Mouse (Mus musculus) gastrocnemius, postnatal 10 days (tissue): ENCODE data around the gene Hoxd3. TPM values are rescaled to one million over a fixed set of nuclear protein-coding genes. Genes with fewer than 3 reads are reported as not detected.

Source experiments
- DNase-seq: peaks from one replicate; pipeline ENCODE4 v3.0.0; 2021; ENCODE audit warnings: mixed read lengths
- total RNA-seq, 2 experiments: library from RNA; stranded (reverse); gene quantifications; 2 replicates each; pipeline ENCODE4 v1.2.3; 2021

Gene Hoxd3
- total RNA-seq, 2 experiments from 2014 or later, result 0.26 TPM; not detected in 1

DNA sequence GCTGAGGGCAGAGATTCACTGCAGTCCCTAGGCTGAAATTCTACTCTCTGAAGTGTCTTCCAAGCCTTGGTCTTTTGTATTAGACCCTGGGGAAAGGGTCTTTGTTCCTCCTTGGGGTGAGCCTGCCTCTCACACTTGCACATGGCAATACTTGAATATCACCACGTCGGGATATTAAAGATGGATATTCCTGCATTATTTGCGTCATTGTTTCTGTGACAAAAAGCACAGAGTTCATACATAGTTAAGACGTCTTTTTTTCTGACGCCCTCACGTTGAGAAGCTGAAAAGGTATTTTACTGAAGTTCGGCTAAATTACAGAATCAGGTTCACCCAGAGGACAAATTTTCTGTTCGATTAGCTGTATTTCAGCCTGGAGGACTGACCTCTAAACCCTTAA is 18.6 kb downstream of the Hoxd3 start:
- DNase-seq, result no peak

GRCm38 (mm10) chr2:74731055-74731454 is 19.3 kb downstream of the Hoxd3 start:
- DNase-seq, result no peak

GRCm38 (mm10) chr2:74731799-74732512 is 20.2 kb downstream of the Hoxd3 start:
- DNase-seq, result no peak

DNA sequence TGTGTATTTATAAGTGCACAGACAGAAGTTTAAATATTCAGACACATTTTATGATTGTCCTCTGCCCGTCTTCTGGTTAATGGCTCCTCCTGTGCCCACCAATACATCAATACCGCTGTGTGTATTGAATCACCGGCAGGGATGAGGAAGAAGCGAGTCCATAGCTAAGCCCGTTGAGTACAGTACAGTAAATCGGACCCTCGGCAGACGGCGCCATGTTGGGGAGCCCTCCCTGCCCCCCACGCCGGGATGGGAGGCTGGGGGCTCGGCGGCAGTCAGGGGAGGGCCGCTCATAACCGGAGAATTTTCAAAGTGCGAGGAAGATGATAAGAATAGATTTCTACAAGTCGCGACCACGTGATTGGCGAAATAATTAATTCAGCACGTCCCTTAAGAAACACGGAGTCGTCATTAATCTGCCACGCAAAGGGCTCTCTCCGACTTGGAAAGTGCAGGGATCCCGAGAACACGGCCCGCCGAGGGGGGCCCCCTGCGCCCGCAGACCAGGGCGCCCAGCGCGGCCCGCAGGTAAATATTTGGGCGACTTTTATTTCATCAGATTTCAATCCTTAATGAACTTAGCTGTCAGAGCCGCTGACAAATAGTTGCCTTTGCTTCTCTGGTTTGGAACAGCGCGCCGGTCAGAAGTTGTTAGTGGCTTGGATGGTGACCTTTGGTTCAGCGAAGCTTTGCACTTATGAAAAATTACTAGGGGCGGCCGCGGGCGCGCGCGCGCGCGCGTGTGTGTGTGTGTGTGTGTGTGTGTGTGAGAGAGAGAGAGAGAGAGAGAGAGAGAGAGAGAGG is 21.0 kb downstream of the Hoxd3 start:
- DNase-seq, result no peak

- DNase-seq, result no peak
Observed at GRCm38 (mm10) chr2:74733317-74733661, 21.6 kb downstream of the Hoxd3 start.

GRCm38 (mm10) chr2:74733765-74734164 is 22.0 kb downstream of the Hoxd3 start:
- DNase-seq, result no peak

DNA sequence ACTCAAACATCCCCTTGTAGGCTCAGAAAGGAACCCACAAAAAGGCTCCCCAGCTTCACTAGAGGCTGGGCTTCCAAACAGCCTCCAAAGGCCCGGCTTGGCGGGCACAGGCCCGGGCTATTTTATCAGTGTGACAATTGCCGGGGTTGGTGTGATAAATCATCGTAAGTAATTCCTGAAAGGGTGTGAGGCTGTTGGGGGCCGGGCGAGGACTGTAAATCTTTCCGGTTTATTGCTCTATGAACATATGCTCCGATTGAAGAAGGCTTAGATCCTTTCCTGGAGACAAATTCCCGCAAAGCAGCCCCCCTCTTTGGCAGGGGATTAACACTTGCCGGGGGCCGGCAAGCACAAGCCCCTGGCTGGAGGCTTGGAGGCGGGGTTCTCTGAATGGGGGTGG is 22.7 kb downstream of the Hoxd3 start:
- no peak for DNase-seq

DNA sequence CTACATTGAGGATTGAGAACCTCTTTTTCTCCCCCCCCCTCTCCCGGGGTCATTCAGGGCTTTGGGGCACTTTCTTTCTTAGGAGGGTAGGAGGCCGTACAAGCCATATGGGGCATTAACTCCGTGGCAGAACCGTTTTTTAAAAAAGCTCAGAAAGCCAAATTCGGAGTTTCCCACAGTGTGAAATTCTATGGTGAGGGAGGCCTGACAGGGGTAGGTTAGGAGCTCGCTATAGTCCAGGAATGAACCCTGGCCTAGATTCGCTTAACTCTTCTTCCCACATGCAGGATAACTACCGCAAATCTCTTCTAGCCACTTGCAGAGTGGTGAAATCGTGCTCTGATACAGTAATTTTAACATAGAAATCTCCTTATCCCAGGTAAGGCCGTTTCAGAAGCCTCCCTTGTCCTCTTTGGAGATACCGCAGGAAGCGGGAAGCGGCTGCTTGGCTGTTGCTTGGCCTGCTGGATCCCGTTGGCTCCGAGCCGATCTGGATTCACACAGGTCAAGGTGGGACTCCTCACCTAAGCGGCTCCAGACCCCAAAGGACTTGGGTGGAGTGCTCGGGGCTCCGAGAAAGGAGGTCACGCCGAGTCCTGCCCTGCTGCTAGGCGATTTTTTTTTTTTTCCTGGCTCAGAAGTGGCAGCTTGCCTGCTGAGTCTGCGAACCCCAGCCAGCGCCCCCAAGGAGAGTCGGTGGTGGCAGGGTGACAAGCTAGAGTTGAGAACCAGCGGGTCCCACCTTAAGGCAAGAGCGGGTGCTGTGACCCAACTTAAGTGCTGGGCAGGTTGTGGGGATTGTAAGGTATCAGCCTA is 23.5 kb downstream of the Hoxd3 start:
- DNase-seq, result no peak

DNA sequence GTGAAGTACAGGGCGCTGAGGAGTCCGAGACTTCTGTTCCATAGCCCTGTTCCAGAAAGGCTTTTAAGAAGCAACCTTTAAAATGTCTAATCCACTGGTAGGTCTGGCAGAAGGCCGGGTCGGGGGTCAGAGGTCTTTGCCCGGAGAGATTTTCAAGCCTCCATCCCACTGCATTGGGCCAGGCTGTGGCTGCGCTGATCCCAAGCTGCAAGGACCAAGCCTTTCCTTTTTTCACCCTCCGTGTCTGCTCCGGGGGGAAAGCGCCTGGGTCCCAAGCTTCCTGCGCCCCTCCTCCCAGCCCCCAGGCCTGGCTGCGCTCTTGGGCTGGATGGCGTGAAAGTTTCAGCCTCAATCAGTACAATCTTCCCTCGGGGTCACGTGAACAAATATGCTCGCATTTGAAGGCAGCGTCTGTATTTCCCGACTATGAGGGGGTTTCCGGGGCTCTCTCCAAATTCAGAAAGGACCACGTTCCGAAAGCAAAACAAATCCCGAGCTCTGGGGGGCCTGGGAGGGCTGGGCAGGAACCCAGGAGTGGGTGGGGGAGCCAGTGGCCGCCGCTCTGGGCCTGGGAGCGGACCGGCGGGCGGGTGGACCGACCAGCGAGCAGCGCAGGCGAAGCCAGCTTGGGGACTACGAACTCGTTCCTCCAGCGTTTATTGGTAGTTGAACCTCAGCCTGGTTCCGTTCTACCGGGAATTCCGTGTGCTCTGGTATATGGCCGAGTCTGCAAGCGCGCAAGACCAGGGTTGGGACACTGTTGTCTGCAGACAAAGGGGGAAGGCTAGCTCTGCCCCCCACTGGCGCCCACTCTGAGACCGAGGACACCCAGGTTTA is 24.3 kb downstream of the Hoxd3 start:
- no peak for DNase-seq

- no peak for DNase-seq
Observed at GRCm38 (mm10) chr2:74736688-74737577, 25.2 kb downstream of the Hoxd3 start.

- DNase-seq, result no peak
Observed at GRCm38 (mm10) chr2:74737578-74738070, 25.9 kb downstream of the Hoxd3 start.

GRCm38 (mm10) chr2:74738623-74739475 is 27.1 kb downstream of the Hoxd3 start:
- no peak for DNase-seq

GRCm38 (mm10) chr2:74739476-74739800 is 27.7 kb downstream of the Hoxd3 start:
- DNase-seq, result no peak

GRCm38 (mm10) chr2:74739869-74740268 is 28.1 kb downstream of the Hoxd3 start:
- DNase-seq, result no peak

GRCm38 (mm10) chr2:74740311-74741091 is 28.8 kb downstream of the Hoxd3 start:
- no peak for DNase-seq

DNA sequence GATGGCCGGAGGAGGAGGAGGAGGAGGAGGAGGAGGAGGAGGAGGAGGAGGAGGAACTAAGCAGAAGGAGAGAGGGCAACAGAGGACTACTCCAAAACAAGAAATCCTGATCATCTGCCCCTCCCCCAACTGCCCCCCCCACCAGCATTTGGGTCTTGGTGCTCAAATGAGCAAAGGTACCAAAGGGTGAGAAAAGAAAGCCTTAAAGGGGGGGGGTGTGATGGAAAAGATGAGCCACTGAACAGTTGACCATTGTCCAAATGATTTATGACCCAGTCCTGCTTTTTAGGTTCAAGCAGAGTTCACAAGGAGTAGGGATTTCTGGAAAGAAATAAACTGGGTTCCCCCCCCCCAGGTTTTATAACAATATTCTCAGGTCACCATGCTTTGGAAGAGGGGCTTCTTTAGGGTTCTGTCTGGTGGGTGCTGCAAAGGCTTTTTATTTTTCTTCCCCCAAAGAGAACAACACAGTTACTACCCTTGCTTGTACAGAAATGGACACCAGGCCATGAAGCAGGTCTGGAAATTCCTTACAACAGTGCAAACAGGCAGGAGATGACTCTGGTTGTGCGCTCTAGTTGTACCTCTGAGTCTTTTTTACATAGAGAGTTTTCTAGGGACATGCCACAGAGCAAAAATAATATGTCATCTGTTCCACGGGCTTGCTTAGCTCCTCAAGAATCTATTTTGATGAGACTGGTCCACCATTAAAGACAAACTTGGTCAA is 29.7 kb downstream of the Hoxd3 start:
- DNase-seq, result no peak

DNA sequence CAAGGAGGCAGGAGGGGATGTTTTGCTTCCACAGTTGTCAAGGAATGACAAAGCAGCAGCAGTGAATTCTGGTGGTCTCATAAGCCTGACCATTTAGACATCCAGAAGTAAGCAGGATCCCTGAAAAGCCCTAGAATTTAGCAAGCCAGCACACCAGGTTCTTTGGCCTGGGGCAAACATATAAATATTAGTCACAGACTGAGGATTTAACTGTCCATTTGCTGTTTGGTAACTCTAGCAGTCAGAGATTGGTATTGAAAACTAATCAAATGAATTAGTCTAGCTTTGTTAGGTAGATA is 30.2 kb downstream of the Hoxd3 start:
- DNase-seq, result no peak

DNA sequence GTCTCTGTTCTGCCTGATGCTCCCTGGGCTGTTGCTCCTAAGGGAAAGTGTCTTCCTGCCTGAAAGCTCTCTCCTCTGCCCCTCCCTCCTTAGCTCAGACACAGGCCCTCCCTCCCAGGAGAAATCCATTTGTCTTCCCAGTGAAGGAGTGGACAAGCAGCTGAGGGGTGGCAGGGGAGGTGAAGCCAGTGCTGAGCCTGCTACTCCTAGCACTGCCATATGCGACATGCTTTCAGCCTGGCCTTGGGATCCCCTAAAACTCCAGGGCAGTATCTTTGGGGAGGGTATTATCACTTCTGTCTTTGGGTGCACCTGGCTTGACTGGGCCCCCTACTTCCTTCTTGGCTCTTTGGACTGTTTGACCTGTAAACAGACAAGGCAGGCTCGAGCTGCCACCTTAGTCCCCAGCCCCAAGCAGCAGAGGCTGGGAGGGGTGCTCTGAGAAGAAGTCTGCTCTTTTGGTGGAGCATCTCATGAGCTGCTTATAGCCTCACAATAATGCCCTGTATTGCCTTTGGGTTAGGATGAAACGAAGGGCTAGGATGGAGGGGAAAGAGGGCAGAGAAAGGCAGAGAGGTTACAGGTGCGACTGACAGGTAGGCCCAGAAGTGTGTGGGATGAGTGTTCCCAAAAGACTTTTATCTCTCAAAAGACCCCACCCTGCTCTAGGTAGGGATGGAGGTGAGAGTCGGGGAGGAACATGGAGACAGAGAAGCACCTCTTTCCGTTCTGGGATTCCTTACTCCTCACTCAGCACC is 34.0 kb downstream of the Hoxd3 start:
- DNase-seq, result no peak
